Mouse (Mus musculus): Measurements from ENCODE around the gene Wdhd1.

GRCm38 (mm10) chr14:47269056-47269455 lies 7.6 kb downstream of the Wdhd1 start:
- TF ChIP-seq CTCF (IDR thresholded peaks at IDR 0.05; ENCODE audit: low read depth) (no peak), EP300 (IDR thresholded peaks at IDR 0.05; ENCODE audit: low read depth) (no peak)

All from liver, embryonic 14.5 days (tissue).